Mouse (Mus musculus) lung, embryonic 14.5 days (tissue): Measurements from ENCODE around the gene Ttc28. TPM values are rescaled to one million over a fixed set of nuclear protein-coding genes. Genes with fewer than 3 reads are reported as not detected.

Source experiments
- ATAC-seq: fragments of 200-750 bp; cut with Nextera tagmentation; 2 replicates; pipeline ENCODE4 v1.8.0; 2017; ENCODE audit warnings: mild to moderate bottlenecking, moderate TSS enrichment, moderate library complexity; ENCODE audit not compliant: insufficient read depth
- DNase-seq: peaks from one replicate; pipeline ENCODE4 v3.0.0-alpha.2; 2015
- H3K27ac ChIP-seq: fragments of 300-500 bp; sonication (generic); 2 replicates; pipeline ENCODE4 v1.5.1; 2014; ENCODE audit warnings: low read depth, mild to moderate bottlenecking, moderate library complexity
- H3K27me3 ChIP-seq: fragments of 300-500 bp; sonication (generic); 2 replicates; pipeline ENCODE4 v1.6.1; 2014; ENCODE audit warnings: low read length, control low read depth; ENCODE audit not compliant: insufficient read depth
- H3K36me3 ChIP-seq: fragments of 300-500 bp; sonication (generic); 2 replicates; pipeline ENCODE4 v1.6.1; 2014; ENCODE audit warnings: control low read depth; ENCODE audit not compliant: insufficient read depth
- H3K4me1 ChIP-seq: fragments of 300-500 bp; sonication (generic); 2 replicates; pipeline ENCODE4 v1.6.1; 2014; ENCODE audit warnings: antibody characterized with exemption, control low read depth; ENCODE audit not compliant: insufficient read depth
- H3K4me2 ChIP-seq: fragments of 300-500 bp; sonication (generic); 2 replicates; pipeline ENCODE4 v1.6.1; 2014; ENCODE audit warnings: mild to moderate bottlenecking
- H3K4me3 ChIP-seq: fragments of 300-500 bp; sonication (generic); 2 replicates; pipeline ENCODE4 v1.5.1; 2014; ENCODE audit warnings: low read depth, low read length
- H3K9ac ChIP-seq: fragments of 300-500 bp; sonication (generic); 2 replicates; pipeline ENCODE4 v1.6.1; 2014
- H3K9me3 ChIP-seq: fragments of 300-500 bp; sonication (generic); 2 replicates; pipeline ENCODE4 v1.6.1; 2016; ENCODE audit warnings: low read depth, low read length, control low read depth
- CTCF ChIP-seq: IDR thresholded peaks from 2 replicates; pipeline ENCODE4 v1.5.1; 2016; ENCODE audit warnings: antibody characterized with exemption, low read depth
- WGBS: fragments of 180-500 bp; shearing (Covaris S2); extraction: QIAGEN DNeasy Blood & Tissue Kit; methylation state at CpG from one replicate; pipeline ENCODE4 v1.1.7; 2014; 5-methylcytosine and 5-hydroxymethylcytosine counted together
- polyA plus RNA-seq: library from polyadenylated mRNA; unstranded; fragments of >200 nt; fragmentation: Nextera tagmentation; extraction: Ambion mirVana; gene quantifications from 2 replicates; pipeline ENCODE4 v1.2.1, GENCODE M21; 2014

Gene Ttc28
- polyA plus RNA-seq, 1 experiment from 2014 or later: 15.2 TPM

GRCm38 (mm10) chr5:111176441-111176840 is 296.8 kb downstream of the Ttc28 start:
- 76% methylated on average over 13 of the region's 13 CpGs for WGBS
- Histone ChIP-seq H3K27ac (no peak overlapping the region), H3K4me1 (peaks cover 10% of the 10 kb centered on the region), H3K27me3 (no peaks in the 10 kb centered on the region), H3K4me2 (no peak overlapping the region), H3K9ac (no peak overlapping the region), H3K36me3 (no peaks in the 10 kb centered on the region), H3K4me3 (no peak overlapping the region), H3K9me3 (no peaks in the 10 kb centered on the region)
- no peak for TF ChIP-seq CTCF
- DNase-seq (no peak), ATAC-seq (no peak)

DNA sequence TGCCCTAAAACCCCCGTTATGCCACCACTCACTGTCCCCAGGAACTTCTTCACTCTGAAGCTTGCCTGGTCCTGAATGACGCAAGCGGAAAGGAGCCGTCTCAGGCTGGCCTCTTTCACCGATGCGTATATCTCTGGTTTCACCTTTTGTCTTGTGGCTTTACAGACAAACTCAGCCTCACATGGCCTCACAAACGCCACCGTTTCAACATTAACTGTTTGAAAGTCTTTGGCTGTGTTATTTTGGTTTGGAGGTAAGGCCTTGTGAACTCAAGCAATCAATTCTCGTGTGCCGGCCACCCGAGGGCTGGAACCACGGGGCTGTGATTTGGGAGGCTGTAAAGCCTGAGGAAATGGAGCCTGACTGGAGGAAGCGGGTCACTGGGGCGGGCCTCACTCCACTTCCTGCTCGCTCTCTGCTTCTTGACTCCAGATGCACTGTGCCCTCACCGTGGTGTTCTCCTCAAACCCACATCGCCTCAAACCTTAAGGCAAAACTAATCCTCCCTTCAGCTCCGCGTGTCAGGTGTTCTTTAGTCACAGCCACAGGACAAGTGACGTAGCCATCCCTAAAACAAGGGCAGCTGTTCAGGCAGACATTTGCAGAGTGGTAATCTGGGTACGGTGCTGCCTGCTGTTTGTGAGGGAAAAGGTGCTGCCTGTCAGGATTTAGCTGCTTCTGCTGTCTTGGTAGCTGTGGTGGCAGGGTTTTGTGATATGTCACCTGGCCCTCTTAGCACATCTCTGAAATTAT is 298.9 kb downstream of the Ttc28 start:
- Histone ChIP-seq H3K4me2 (no peak overlapping the region), H3K9ac (no peak overlapping the region), H3K27ac (peak overlapping the region; percentile 56; the same call in 1 of the 2 replicates), H3K9me3 (no peaks in the 10 kb centered on the region), H3K27me3 (no peaks in the 10 kb centered on the region), H3K4me3 (no peak overlapping the region), H3K4me1 (peaks cover 10% of the 10 kb centered on the region), H3K36me3 (peaks cover 4% of the 10 kb centered on the region; the same call in 1 of the 2 replicates)
- peak; percentile 42 for DNase-seq
- no peak for TF ChIP-seq CTCF
- no peak for ATAC-seq
- WGBS: 45% methylated on average over 21 of the region's 21 CpGs

DNA sequence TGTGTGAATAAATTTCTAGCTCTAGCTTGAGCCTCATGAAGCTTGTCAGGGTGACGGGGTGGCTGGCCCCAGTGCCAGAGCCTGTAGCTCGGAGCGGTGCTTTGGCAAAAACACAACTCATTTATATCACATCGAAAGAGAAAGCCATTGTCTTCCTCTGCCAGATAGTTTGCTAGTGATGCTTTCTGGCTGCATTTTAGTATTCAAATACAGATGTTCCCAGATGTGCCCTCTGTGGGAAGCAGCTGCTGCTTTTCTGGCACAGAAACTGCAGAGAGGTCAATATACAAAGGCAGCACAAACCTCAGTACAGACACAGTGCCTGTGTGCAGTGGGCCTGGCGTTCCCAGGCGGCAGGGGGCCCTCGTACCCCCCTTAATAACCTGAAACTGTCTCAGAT is 300.0 kb downstream of the Ttc28 start:
- ATAC-seq (peak; percentile 47), DNase-seq (peak; percentile 66)
- Histone ChIP-seq H3K9ac (no peak overlapping the region), H3K4me1 (peaks cover 10% of the 10 kb centered on the region), H3K9me3 (no peaks in the 10 kb centered on the region), H3K36me3 (peaks cover 4% of the 10 kb centered on the region; the same call in 1 of the 2 replicates), H3K4me2 (no peak overlapping the region), H3K27me3 (no peaks in the 10 kb centered on the region), H3K27ac (no peak overlapping the region), H3K4me3 (no peak overlapping the region)
- 30% methylated on average over 7 of the region's 7 CpGs for WGBS
- TF ChIP-seq CTCF: no peak

DNA sequence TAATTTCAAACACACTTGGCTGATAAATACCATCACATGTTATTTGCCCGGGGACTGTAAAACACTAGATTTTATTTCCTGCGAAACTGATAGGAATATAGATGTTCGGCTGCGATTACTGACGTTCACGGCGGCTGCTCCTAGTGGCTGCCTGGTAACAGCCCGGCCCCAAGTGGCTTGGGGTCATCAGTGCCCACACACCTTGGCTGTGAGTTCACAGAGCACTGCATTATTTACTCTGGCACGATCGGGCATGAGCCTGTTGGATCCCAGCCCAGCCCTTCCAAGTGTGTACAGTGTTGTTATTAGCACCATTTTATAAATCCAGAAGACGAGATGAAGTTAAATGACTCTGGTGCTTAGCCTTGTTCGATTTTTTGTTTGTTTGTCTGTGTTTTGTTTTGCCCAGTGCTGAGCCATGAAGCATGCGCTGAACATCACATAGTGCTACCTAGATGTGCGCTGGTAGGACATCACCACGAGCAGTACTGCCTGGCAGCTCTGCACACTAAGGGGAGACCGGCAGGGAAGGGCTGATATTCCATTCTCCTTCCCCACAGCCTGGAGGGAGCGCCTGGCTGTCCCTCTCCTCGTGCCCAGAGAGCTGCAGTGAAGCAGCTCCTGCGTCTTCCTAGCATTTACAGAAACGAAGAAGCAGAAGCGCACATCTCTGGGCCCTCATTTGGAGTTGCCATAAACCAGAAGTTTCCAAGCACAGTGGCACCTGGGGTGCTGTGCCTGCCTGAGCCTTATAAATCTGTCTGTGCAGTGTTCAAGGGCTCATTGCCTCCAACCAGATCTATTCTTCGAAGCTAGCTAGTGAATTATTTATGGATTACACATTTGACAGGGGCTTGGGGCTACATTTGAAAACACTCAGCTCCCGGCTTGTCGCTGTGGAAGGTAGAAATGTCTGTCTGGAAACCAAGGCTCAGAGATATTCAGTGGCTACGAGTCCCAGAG is 300.8 kb downstream of the Ttc28 start:
- 48% methylated on average over 25 of the region's 25 CpGs for WGBS
- H3K4me2 ChIP-seq: 0 out of 2 replicates have a peak overlapping the region, but pooled peaks have one; percentile 18
- H3K27ac ChIP-seq: no peak overlapping the region
- ATAC-seq: peak; percentile 40; the same call in 1 of the 2 replicates
- peaks cover 4% of the 10 kb centered on the region; the same call in 1 of the 2 replicates for H3K36me3 ChIP-seq
- TF ChIP-seq CTCF: no peak
- H3K4me3 ChIP-seq: no peak overlapping the region
- H3K4me1 ChIP-seq: peaks cover 10% of the 10 kb centered on the region
- no peak overlapping the region for H3K9ac ChIP-seq
- no peaks in the 10 kb centered on the region for H3K9me3 ChIP-seq
- peak; percentile 35 for DNase-seq
- no peaks in the 10 kb centered on the region for H3K27me3 ChIP-seq

- H3K27me3 ChIP-seq: no peaks in the 10 kb centered on the region
- H3K9ac ChIP-seq: no peak overlapping the region
- no peak overlapping the region for H3K4me3 ChIP-seq
- peaks cover 10% of the 10 kb centered on the region for H3K4me1 ChIP-seq
- no peaks in the 10 kb centered on the region for H3K9me3 ChIP-seq
- ATAC-seq: no peak
- no peak overlapping the region for H3K27ac ChIP-seq
- peaks cover 4% of the 10 kb centered on the region; the same call in 1 of the 2 replicates for H3K36me3 ChIP-seq
- no peak for TF ChIP-seq CTCF
- no peak for DNase-seq
- no peak overlapping the region for H3K4me2 ChIP-seq
- 72% methylated on average over 7 of the region's 7 CpGs for WGBS
Observed at GRCm38 (mm10) chr5:111181204-111181912, 301.8 kb downstream of the Ttc28 start.

GRCm38 (mm10) chr5:111186600-111186999 is 307.0 kb downstream of the Ttc28 start:
- peaks cover 4% of the 10 kb centered on the region; the same call in 1 of the 2 replicates for H3K36me3 ChIP-seq
- DNase-seq (peak; percentile 31), ATAC-seq (no peak)
- H3K4me2 ChIP-seq: no peak overlapping the region
- H3K9ac ChIP-seq: no peak overlapping the region
- H3K27me3 ChIP-seq: no peaks in the 10 kb centered on the region
- H3K9me3 ChIP-seq: no peaks in the 10 kb centered on the region
- no peak overlapping the region for H3K27ac ChIP-seq
- no peaks in the 10 kb centered on the region for H3K4me1 ChIP-seq
- 37% methylated on average over 11 of the region's 11 CpGs for WGBS
- H3K4me3 ChIP-seq: no peak overlapping the region
- peak; percentile 43; the same call in 1 of the 2 replicates for TF ChIP-seq CTCF
